ENCODE assay signal across 12 mouse cellular contexts in the genomic region with DNA sequence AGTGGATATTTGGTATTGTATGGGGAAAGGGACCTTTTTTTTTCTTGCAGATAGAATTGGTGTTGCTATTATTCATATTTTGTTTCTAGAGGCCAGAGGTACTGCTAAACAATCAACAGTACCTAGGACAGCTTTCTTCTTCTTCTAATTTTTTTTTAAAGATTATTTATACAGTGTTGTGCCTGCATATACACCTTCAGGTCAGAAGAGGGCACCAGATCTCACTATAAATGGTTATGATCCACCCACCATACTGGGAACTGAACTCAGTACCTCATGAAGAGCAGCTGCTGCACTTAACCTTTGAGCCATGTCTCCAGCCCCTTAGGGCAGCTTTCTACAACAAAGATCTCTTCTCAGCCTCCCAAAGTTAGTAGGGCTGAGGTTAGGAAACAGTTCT. TPM values are rescaled to one million over a fixed set of nuclear protein-coding genes. Genes with fewer than 3 reads are reported as not detected.
DNase-seq lines count a peak whose midpoint lies in the region; TF ChIP-seq lines count a peak whose summit lies in the region.
"Had no signal": no experiment of that assay in that cellular context is flagged by ENCODE, and none has a peak within 500 bp of the region (broad histone marks: within the 10 kb centered on the region; RNA-seq: fewer than 3 reads in every experiment).

No protein-coding gene starts in this region.

- no peak overlapping the region for H3K4me3 ChIP-seq in layer of hippocampus, adult 2 months
- H3K4me3 ChIP-seq: liver, embryonic 15.5 days; neural tube, embryonic 12.5 days had no signal

- no peak overlapping the region for H3K27ac ChIP-seq in layer of hippocampus, adult 2 months
- H3K27ac ChIP-seq: liver, embryonic 15.5 days; neural tube, embryonic 12.5 days had no signal

- peak; percentile 68 for TF ChIP-seq CTCF in layer of hippocampus, adult 2 months (conservative IDR thresholded peaks at IDR 0.05)

- no peak for DNase-seq in layer of hippocampus, adult 2 months (ENCODE audit: low spot score in 2 of 2)
- DNase-seq in layer of hippocampus, postnatal 25 days (ENCODE audit: extremely low spot score in 1 of 2, low spot score in 1 of 2): no peak
- peak; percentile 57 for DNase-seq in CD4-positive helper T cell, adult 2 months (ENCODE audit: low read depth, low spot score)
- DNase-seq in R1 (ENCODE audit: low read depth, low spot score): peak; percentile 63
- peak; percentile 6 for DNase-seq in lung, postnatal 25 days (ENCODE audit: low spot score)
- DNase-seq in cerebellum, adult 18-20 months: no peak
- no peak for DNase-seq in heart, adult 8-10 months (ENCODE audit: low spot score)
- DNase-seq in cerebellum, postnatal 14 days: no peak
- DNase-seq: cerebellum, postnatal 36 days; heart, postnatal 36 days had no signal

RNA-seq across cellular contexts. Expression of a gene that starts 20.4 kb away (rescaled TPM):
- total RNA-seq in layer of hippocampus, adult 2 months (2021): 100 to 1,000 TPM; 107 to 108 TPM
- 100 to 1,000 TPM in 1 of 2 experiments, 10 to 100 TPM in 1; 90.0 to 112 TPM for total RNA-seq in layer of hippocampus, postnatal 25 days (2021)
- 10 to 100 TPM; 41.4 to 51.4 (median 46.0) TPM for total RNA-seq in heart, adult 8-10 months (2022)

RNA-seq across cellular contexts. Expression of a gene that starts 48.4 kb away (rescaled TPM):
- total RNA-seq in layer of hippocampus, adult 2 months (2021): 10 to 100 TPM; 33.7 to 35.6 TPM
- 10 to 100 TPM; 31.6 to 34.1 TPM for total RNA-seq in layer of hippocampus, postnatal 25 days (2021)
- 10 to 100 TPM; 38.0 to 39.3 (median 38.7) TPM for total RNA-seq in heart, adult 8-10 months (2022)

RNA-seq across cellular contexts. Expression of a gene that starts 59.4 kb away (rescaled TPM):
- 10 to 100 TPM; 38.3 to 49.5 TPM for total RNA-seq in layer of hippocampus, adult 2 months (2021)
- 10 to 100 TPM; 27.9 to 39.0 TPM for total RNA-seq in layer of hippocampus, postnatal 25 days (2021)
- total RNA-seq in heart, adult 8-10 months (2022): 10 to 100 TPM; 16.0 to 18.5 (median 16.4) TPM

Comparison
In these comparisons a context has a peak if more than half of its experiments do, and no peak if none do; other contexts are left out.
1. DNase-seq: peak in CD4-positive helper T cell, adult 2 months (single experiment), R1 (single experiment) and lung, postnatal 25 days (single experiment); none in layer of hippocampus, adult 2 months (0 of 2), layer of hippocampus, postnatal 25 days (0 of 2), cerebellum, adult 18-20 months (0 of 2), heart, adult 8-10 months (single experiment) and cerebellum, postnatal 14 days (0 of 2).